Mouse (Mus musculus): ENCODE measurements around the gene Pnmal1. TPM values are rescaled to one million over a fixed set of nuclear protein-coding genes. Genes with fewer than 3 reads are reported as not detected.
A peak's percentile ranks its signal among the peaks of the same experiment; 100 is the strongest.

Pnmal1 gene
- 0.58 and 0.90 TPM in 2 replicates for polyA plus RNA-seq (2015; fragmentation: Nextera tagmentation; extraction: Ambion mirVana)

DNA sequence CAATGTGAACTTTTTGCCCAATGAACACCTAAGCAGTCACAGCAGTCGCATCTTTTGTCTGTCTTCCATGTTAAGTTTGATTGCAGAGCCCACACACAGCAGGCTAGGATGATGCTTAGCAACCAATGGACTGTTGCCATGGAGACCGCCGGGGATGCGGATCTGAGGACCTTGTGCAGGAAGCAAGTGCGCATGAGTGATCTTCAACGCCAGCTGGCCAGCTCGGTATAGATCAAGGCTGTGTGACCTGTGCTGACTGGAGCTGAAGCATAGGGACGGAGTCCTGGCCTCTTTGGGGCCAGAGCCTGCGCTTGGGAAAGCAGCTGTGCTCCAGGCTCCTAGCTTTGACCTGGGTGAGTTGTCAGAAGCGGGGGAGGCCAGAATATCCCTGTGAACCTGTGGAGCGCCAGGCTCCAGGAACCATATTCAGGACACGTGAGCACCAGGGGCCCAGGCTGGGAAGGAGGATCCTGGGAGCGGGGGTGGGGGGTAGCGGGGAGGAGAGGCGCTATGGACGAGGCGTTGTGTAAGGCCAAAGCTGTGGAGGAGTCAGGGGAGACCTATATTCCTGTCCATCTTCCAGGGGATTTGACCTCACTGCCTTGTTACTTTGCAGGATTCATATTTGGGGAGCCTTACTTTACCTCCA is at the start of gene Pnmal1:
TSS of gene Pnmal1 (plus strand) at position 141 of the 649 bp plus-strand sequence.
- peak; percentile 85 for ATAC-seq (replicated peaks; ENCODE audit: low FRiP score)
- no peak within 1 kb of the TSS for H3K9ac ChIP-seq
- peak within 1 kb of the TSS; percentile 39 for H3K4me2 ChIP-seq
- H3K4me3 ChIP-seq (replicated peaks), result no peak within 1 kb of the TSS
- no peaks in the 10 kb centered on the region for H3K27me3 ChIP-seq
- H3K27ac ChIP-seq, result no peak within 1 kb of the TSS
- H3K36me3 ChIP-seq, result no peaks in the 10 kb centered on the region
- H3K4me1 ChIP-seq, result peaks cover 7% of the 10 kb centered on the region
- no peaks in the 10 kb centered on the region for H3K9me3 ChIP-seq (replicated peaks)
- 11% methylated on average over 17 of the region's 17 CpGs for WGBS

DNA sequence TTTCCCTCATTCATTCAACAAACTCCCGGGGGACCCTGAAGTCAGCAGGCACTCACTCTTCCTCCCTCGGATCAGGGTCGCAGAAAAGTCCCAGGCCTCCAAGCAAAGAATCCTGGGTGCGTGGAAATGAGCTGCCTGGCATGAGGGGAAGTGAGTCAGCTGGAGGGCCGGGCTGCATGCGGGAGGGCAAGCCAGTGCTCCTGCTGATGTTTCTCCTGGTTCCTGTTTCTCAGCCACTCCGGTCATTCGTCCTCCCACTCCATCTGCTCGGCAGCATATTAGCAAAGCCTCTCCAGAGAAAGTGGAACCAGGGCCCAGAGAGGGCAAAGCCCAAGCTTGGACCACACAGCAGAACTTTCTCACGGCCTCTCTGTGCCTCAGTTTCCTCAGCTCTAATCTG is 49.6 kb upstream of the Pnmal1 start:
- 23% methylated on average over 10 of the region's 10 CpGs for WGBS
- no peak overlapping the region for H3K27ac ChIP-seq
- ATAC-seq (replicated peaks; ENCODE audit: low FRiP score), result no peak
- no peak overlapping the region for H3K4me2 ChIP-seq
- H3K27me3 ChIP-seq, result no peaks in the 10 kb centered on the region; the same call in 1 of the 2 replicates
- H3K4me3 ChIP-seq (replicated peaks), result no peak overlapping the region
- peaks cover 55% of the 10 kb centered on the region for H3K4me1 ChIP-seq
- H3K9me3 ChIP-seq (replicated peaks), result no peaks in the 10 kb centered on the region
- H3K9ac ChIP-seq, result no peak overlapping the region
- H3K36me3 ChIP-seq, result peaks cover 8% of the 10 kb centered on the region

DNA sequence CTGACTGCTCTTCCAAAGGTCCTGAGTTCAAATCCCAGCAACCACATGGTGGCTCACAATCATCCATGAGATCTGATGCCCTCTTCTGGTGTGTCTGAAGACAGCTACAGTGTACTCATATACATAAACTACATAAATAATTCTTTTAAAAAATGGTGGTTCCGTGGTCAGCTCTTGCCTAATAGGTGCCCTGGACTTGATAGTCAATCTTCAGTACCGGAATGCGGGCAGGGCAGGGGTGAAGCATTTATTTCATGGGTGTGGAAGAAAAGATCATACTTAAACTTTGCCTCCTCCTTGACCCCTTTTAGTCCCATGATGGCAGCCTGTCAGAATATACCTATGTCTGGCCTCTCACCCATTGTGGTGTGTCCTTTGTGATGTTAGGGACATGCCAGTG is 47.6 kb upstream of the Pnmal1 start:
- H3K27ac ChIP-seq, result no peak overlapping the region
- no peak overlapping the region for H3K4me2 ChIP-seq
- no peak for ATAC-seq (replicated peaks; ENCODE audit: low FRiP score)
- peaks cover 28% of the 10 kb centered on the region for H3K36me3 ChIP-seq
- H3K4me1 ChIP-seq, result peaks cover 35% of the 10 kb centered on the region
- H3K9me3 ChIP-seq (replicated peaks), result no peaks in the 10 kb centered on the region
- H3K9ac ChIP-seq, result no peak overlapping the region
- H3K27me3 ChIP-seq, result no peaks in the 10 kb centered on the region; the same call in 1 of the 2 replicates
- H3K4me3 ChIP-seq (replicated peaks), result no peak overlapping the region
- 90% methylated on average over 3 of the region's 3 CpGs for WGBS

DNA sequence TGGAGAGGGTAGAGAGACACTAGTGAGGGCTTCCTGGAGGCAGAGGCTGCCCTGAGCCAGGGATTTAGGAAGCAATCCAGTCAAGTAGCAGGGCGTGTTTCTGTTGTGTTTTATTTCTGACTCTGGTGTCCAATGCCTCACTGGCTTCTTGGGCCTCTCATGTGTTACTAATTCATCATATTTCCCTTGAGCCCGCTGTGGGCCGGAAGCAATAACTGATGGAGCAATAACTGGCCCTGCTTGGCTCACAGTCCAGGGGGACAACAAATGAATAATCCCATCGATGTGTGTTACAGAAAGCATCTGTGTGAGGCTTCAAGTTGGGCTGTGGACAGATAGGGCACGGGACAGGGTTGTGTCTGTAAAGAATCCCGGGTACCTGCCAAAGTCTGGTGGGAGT is 47.1 kb upstream of the Pnmal1 start:
- H3K36me3 ChIP-seq, result peaks cover 33% of the 10 kb centered on the region
- H3K9ac ChIP-seq, result no peak overlapping the region
- no peaks in the 10 kb centered on the region; the same call in 1 of the 2 replicates for H3K27me3 ChIP-seq
- 64% methylated on average over 6 of the region's 6 CpGs for WGBS
- no peak overlapping the region for H3K27ac ChIP-seq
- no peak for ATAC-seq (replicated peaks; ENCODE audit: low FRiP score)
- peaks cover 31% of the 10 kb centered on the region for H3K4me1 ChIP-seq
- H3K4me3 ChIP-seq (replicated peaks), result no peak overlapping the region
- H3K9me3 ChIP-seq (replicated peaks), result no peaks in the 10 kb centered on the region
- no peak overlapping the region for H3K4me2 ChIP-seq

DNA sequence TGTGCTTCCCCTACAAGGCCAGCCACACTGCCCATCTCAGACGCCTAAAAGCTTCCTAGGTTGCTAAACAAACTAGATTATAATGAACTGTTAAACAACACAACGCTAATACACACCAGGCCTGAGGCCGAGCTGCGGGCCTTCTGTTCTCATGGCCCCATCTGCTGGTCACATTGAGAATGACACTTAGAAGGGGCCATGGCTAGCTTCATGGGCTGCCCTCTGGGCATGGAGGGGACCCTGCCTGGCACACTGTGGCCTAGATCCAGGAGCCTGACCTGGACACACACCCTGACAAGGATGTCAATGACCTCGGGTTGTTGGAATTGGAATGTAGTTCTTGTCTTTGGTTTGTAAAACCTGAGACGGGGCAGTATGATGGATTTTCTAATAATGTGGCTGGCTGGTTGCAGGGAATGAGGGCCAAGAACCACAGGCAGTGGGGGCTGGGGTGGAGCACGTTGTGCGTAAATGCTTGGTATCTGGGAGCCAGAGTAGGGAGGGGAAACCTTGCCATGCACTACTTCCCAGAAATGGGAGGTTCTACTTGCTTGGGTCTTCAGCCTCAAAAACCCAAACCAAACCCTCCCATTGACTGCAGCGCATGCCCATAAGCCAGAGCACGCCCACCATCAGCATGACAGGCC is 45.5 kb upstream of the Pnmal1 start:
- 29% methylated on average over 10 of the region's 10 CpGs for WGBS
- peaks cover 48% of the 10 kb centered on the region for H3K36me3 ChIP-seq
- ATAC-seq (replicated peaks; ENCODE audit: low FRiP score), result peak; percentile 44
- H3K9me3 ChIP-seq (replicated peaks), result no peaks in the 10 kb centered on the region
- no peak overlapping the region for H3K4me3 ChIP-seq (replicated peaks)
- H3K27me3 ChIP-seq, result no peaks in the 10 kb centered on the region
- no peak overlapping the region for H3K27ac ChIP-seq
- H3K4me1 ChIP-seq, result peaks cover 31% of the 10 kb centered on the region
- no peak overlapping the region for H3K4me2 ChIP-seq
- H3K9ac ChIP-seq, result no peak overlapping the region

DNA sequence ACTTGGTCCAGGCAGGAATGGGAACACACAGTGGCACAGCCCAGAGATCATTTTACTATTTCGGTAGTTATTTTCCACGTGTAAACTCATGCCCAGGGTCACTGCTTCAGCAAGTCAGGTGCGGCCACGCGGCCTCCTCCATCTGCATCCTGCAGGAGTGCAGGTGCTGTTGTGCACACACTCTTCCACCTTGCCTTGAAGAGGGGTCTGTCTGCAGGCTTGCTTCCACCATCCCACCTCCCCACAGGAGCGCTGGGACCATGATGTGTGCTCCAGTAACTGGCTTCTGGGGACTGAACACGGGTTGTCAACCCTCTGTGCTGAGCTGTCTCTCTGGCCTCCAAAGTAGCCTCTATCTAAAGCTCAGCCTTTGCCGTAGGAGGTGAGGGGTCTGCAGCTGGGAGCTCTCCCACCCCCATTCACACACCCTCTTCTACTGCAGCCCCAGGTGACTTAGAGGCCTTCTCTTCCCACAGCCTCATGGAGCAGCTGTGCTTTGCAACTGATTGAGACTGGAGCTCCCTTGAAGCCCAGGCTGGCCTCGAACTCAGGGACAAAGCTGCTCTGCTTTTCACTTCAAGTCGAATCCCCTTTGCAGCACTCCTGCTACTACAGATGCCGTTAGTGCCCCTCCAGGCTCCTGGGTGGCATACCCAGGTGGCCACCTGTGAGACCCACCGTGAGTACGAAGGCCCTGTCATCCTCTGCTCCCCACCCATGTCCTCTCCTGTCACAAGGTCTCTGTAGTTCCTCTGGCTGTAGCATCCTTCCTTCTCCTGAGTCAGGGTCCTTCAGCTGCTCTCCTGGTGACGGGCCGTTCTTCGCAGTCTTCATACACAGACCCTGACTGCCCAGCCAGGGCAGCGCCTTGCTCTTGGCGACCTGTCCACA is 44.8 kb upstream of the Pnmal1 start:
- WGBS, result 81% methylated on average over 18 of the region's 18 CpGs
- Histone ChIP-seq H3K9ac (no peak overlapping the region), H3K4me2 (no peak overlapping the region), H3K27ac (no peak overlapping the region), H3K36me3 (peaks cover 56% of the 10 kb centered on the region), H3K9me3 (replicated peaks) (no peaks in the 10 kb centered on the region), H3K27me3 (no peaks in the 10 kb centered on the region), H3K4me3 (replicated peaks) (no peak overlapping the region), H3K4me1 (peaks cover 31% of the 10 kb centered on the region)
- no peak for ATAC-seq (replicated peaks; ENCODE audit: low FRiP score)

DNA sequence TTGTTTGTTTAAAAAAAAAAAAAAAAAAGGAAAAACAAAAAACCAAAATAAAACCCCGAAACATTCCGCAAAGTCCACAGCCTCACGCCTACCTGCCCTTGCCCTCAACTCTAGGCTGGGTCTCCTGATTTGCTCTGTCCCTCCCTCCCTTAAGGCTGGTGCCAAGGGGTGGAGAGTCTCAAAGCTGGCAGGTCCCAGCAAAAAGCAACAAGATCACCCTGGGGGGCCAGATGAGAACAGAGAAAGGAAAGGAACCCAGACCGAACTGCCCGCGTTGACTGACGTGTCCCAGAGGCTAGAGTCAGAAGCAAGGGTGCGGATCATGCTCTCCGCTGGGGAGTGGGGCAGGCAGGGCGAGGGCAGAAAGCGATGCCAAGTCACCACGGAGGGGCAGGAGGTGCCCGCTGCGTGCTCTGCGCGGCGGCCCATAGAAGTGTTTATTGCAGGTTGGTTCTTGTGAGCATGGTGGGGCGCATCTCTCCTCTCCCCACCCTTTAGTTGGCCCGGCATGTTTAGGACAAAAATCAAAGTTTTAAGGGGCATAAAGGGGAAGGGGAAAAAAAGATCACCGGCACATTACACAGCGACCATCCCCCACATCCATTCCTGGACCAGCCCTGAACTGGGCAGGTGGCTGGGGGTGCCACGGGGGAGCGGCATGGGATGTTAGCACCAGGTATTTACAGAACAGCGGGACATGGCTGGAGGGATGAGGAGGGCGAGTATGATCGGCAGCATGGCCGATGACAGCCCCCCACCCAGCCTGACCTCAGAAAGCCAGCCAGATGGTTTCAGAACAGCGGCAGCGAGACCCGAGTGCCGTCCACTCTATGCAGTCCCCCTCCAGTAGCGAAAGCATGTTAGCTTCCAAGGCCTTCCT is 43.8 kb upstream of the Pnmal1 start:
- Histone ChIP-seq H3K27me3 (no peaks in the 10 kb centered on the region), H3K9ac (no peak overlapping the region), H3K4me1 (peaks cover 35% of the 10 kb centered on the region), H3K9me3 (replicated peaks) (no peaks in the 10 kb centered on the region), H3K4me3 (replicated peaks) (no peak overlapping the region), H3K4me2 (no peak overlapping the region), H3K36me3 (peaks cover 63% of the 10 kb centered on the region), H3K27ac (no peak overlapping the region)
- WGBS, result 92% methylated on average over 31 of the region's 32 CpGs
- ATAC-seq (replicated peaks; ENCODE audit: low FRiP score), result no peak

DNA sequence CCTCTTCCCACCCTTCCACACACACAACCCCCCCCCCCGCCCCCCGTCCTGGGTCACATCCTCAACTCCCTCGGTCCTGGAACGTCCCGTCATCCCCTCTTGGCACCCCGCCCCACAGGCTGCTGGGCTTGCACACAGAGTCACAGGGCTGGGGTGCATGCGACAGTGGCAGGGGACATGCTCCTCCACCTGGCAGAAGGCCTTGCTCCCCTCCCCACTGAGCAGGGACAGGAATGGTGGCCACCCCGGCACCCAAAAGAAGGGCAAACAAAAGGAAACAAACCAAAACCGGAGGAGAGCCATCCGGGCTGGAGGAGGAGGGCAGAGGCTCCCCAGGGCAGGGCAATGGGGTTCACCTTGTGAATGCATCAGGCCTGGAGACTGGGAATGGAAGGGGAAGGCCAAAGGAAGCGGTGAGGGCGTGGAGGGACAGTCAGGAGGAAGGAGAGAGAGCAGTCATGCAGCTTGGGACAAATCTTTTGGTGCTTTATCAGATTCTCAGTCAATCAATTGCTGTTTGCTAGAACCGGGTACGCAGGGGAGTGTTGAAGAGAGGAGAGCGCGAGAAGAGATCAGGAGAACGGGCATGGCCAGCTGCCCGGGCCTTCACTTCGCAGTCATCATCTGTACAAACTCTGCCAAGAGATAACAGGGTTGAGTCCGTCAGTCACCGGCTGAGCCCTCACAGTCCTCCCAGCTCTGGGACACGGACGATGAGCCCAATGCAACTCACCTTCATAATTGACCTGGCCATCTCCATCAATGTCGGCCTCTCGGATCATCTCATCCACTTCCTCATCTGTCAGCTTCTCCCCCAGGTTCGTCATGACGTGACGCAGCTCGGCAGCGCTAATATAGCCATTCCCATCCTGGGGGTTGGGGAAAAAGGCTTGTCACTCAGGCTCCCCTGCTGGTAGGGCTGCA is 42.9 kb upstream of the Pnmal1 start:
- no peak overlapping the region for H3K27ac ChIP-seq
- ATAC-seq (replicated peaks; ENCODE audit: low FRiP score), result no peak
- 83% methylated on average over 30 of the region's 30 CpGs for WGBS
- H3K4me3 ChIP-seq (replicated peaks), result no peak overlapping the region
- H3K36me3 ChIP-seq, result peaks cover 67% of the 10 kb centered on the region
- no peak overlapping the region for H3K9ac ChIP-seq
- no peaks in the 10 kb centered on the region for H3K9me3 ChIP-seq (replicated peaks)
- no peak overlapping the region for H3K4me2 ChIP-seq
- H3K27me3 ChIP-seq, result no peaks in the 10 kb centered on the region
- H3K4me1 ChIP-seq, result peaks cover 44% of the 10 kb centered on the region

DNA sequence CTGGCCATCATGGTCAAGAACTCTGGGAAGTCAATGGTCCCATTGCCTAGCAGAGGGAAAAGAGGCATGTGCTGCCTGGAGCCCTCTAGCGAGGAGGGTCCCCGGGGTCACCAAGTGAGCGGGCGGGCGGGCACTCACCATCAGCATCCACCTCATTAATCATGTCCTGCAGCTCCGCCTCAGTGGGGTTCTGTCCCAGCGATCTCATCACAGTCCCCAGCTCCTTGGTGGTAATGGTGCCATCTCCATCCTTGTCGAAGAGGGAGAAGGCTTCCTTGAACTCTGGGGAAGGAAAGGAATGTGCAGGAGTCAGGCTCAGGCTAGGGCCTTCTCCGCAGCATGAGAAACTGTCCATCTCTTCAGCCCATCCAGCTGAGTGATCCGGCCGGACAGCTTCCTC is 42.0 kb upstream of the Pnmal1 start:
- H3K27me3 ChIP-seq, result no peaks in the 10 kb centered on the region
- no peaks in the 10 kb centered on the region for H3K9me3 ChIP-seq (replicated peaks)
- no peak overlapping the region for H3K4me3 ChIP-seq (replicated peaks)
- 58% methylated on average over 11 of the region's 11 CpGs for WGBS
- no peak overlapping the region for H3K4me2 ChIP-seq
- H3K27ac ChIP-seq, result no peak overlapping the region
- H3K4me1 ChIP-seq, result peaks cover 53% of the 10 kb centered on the region
- no peak for ATAC-seq (replicated peaks; ENCODE audit: low FRiP score)
- no peak overlapping the region for H3K9ac ChIP-seq
- peaks cover 67% of the 10 kb centered on the region for H3K36me3 ChIP-seq

DNA sequence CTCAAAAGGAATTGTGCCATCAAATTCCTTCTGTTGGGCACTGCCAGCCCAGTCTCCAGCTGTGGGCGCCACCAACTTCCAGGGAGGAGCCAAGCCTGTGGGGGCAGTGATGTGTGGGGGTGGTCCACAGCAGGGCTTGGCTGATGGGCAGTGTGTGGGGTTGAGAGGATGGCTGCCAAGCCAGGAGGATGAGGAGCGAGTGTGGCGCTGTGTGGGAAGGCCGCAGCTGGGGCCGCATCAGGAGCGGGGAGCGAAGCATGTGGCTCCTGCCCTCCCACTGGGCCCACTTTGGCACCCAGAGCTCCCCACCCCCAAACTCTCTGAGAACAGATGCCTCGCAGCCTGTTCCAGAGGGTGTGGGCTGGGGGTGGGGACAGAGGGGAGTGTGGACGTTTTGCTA is 41.5 kb upstream of the Pnmal1 start:
- Histone ChIP-seq H3K4me3 (replicated peaks) (no peak overlapping the region), H3K9me3 (replicated peaks) (no peaks in the 10 kb centered on the region), H3K36me3 (peaks cover 67% of the 10 kb centered on the region), H3K4me2 (no peak overlapping the region), H3K27ac (no peak overlapping the region), H3K9ac (no peak overlapping the region), H3K4me1 (peaks cover 59% of the 10 kb centered on the region), H3K27me3 (no peaks in the 10 kb centered on the region)
- no peak for ATAC-seq (replicated peaks; ENCODE audit: low FRiP score)
- WGBS, result 79% methylated on average over 9 of the region's 9 CpGs

DNA sequence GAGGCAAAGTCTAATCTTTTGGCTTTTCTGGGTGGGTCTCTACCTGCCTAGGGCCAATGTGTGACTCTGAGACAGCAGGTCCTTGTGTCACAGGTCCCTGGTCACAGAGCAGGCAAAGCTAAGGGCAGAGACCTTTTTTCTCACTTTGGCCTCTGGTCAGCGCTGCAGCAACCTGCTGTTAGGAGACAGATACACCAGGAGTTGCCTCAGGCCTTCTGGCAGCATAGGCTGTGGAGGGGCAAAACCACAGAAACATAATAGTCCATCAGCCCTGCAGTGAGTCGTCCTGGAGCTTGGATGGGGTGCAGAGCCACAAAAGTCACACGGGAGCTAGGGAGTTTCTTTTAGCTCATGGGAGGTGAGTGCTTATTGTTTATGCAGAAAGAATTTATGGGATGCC is 40.8 kb upstream of the Pnmal1 start:
- H3K4me1 ChIP-seq, result peaks cover 57% of the 10 kb centered on the region
- no peak overlapping the region for H3K9ac ChIP-seq
- H3K27ac ChIP-seq, result no peak overlapping the region
- no peaks in the 10 kb centered on the region for H3K9me3 ChIP-seq (replicated peaks)
- no peak overlapping the region for H3K4me3 ChIP-seq (replicated peaks)
- no peak for ATAC-seq (replicated peaks; ENCODE audit: low FRiP score)
- no peaks in the 10 kb centered on the region for H3K27me3 ChIP-seq
- no peak overlapping the region for H3K4me2 ChIP-seq
- H3K36me3 ChIP-seq, result peaks cover 67% of the 10 kb centered on the region
- WGBS, result 78% methylated on average over 3 of the region's 3 CpGs
